Mouse (Mus musculus): Measurements from ENCODE around the gene Ubald1. TPM values are rescaled to one million over a fixed set of nuclear protein-coding genes. Genes with fewer than 3 reads are reported as not detected.

Ubald1 gene
- polyA plus RNA-seq, 1 experiment: 189 TPM

- no peak for TF ChIP-seq GATA1 (IDR thresholded peaks at IDR 0.05; ENCODE audit: low read length)
Observed at GRCm38 (mm10) chr16:4884930-4885329, 4.8 kb upstream of the Ubald1 start.

- TF ChIP-seq GATA1 (IDR thresholded peaks at IDR 0.05; ENCODE audit: low read length): no peak
Observed at GRCm38 (mm10) chr16:4881400-4882351, 1.6 kb upstream of the Ubald1 start.

- TF ChIP-seq GATA1 (IDR thresholded peaks at IDR 0.05; ENCODE audit: low read length): no peak
Observed at GRCm38 (mm10) chr16:4879708-4880124, 399 bp downstream of the Ubald1 start.

GRCm38 (mm10) chr16:4879101-4879707 lies 911 bp downstream of the Ubald1 start:
- TF ChIP-seq GATA1 (IDR thresholded peaks at IDR 0.05; ENCODE audit: low read length): no peak

- no peak for TF ChIP-seq GATA1 (IDR thresholded peaks at IDR 0.05; ENCODE audit: low read length)
Observed at GRCm38 (mm10) chr16:4878192-4878885, 1.8 kb downstream of the Ubald1 start.

GRCm38 (mm10) chr16:4877701-4878100 lies 2.4 kb downstream of the Ubald1 start:
- no peak for TF ChIP-seq GATA1 (IDR thresholded peaks at IDR 0.05; ENCODE audit: low read length)

GRCm38 (mm10) chr16:4877195-4877594 lies 2.9 kb downstream of the Ubald1 start:
- no peak for TF ChIP-seq GATA1 (IDR thresholded peaks at IDR 0.05; ENCODE audit: low read length)

- TF ChIP-seq GATA1 (IDR thresholded peaks at IDR 0.05; ENCODE audit: low read length): no peak
Observed at GRCm38 (mm10) chr16:4876033-4876680, 4.0 kb downstream of the Ubald1 start.

GRCm38 (mm10) chr16:4875198-4876032 lies 4.7 kb downstream of the Ubald1 start:
- no peak for TF ChIP-seq GATA1 (IDR thresholded peaks at IDR 0.05; ENCODE audit: low read length)

GRCm38 (mm10) chr16:4871926-4872325 lies 8.2 kb downstream of the Ubald1 start:
- no peak for TF ChIP-seq GATA1 (IDR thresholded peaks at IDR 0.05; ENCODE audit: low read length)

- no peak for TF ChIP-seq GATA1 (IDR thresholded peaks at IDR 0.05; ENCODE audit: low read length)
Observed at GRCm38 (mm10) chr16:4870490-4870889, 9.6 kb downstream of the Ubald1 start.

- no peak for TF ChIP-seq GATA1 (IDR thresholded peaks at IDR 0.05; ENCODE audit: low read length)
Observed at GRCm38 (mm10) chr16:4866101-4866695, 13.9 kb downstream of the Ubald1 start.

- no peak for TF ChIP-seq GATA1 (IDR thresholded peaks at IDR 0.05; ENCODE audit: low read length)
Observed at GRCm38 (mm10) chr16:4863742-4864141, 16.4 kb downstream of the Ubald1 start.

GRCm38 (mm10) chr16:4862863-4863483 lies 17.1 kb downstream of the Ubald1 start:
- no peak for TF ChIP-seq GATA1 (IDR thresholded peaks at IDR 0.05; ENCODE audit: low read length)

All from G1E-ER4 (cell line).